Mouse (Mus musculus) spleen, postnatal 14 days (tissue): ENCODE measurements around the gene Slc44a4.
"Not testable (repeated sequence)": the region's sequence is repeated elsewhere in the genome, so short reads cannot be mapped to it uniquely, and the experiment has no call there.

Experiments
- DNase-seq, 2 experiments: peaks; one replicate each; pipeline ENCODE4 v3.0.0; 2021 to 2022; ENCODE audit warnings: low spot score in 2 of 2

Slc44a4 gene

DNA sequence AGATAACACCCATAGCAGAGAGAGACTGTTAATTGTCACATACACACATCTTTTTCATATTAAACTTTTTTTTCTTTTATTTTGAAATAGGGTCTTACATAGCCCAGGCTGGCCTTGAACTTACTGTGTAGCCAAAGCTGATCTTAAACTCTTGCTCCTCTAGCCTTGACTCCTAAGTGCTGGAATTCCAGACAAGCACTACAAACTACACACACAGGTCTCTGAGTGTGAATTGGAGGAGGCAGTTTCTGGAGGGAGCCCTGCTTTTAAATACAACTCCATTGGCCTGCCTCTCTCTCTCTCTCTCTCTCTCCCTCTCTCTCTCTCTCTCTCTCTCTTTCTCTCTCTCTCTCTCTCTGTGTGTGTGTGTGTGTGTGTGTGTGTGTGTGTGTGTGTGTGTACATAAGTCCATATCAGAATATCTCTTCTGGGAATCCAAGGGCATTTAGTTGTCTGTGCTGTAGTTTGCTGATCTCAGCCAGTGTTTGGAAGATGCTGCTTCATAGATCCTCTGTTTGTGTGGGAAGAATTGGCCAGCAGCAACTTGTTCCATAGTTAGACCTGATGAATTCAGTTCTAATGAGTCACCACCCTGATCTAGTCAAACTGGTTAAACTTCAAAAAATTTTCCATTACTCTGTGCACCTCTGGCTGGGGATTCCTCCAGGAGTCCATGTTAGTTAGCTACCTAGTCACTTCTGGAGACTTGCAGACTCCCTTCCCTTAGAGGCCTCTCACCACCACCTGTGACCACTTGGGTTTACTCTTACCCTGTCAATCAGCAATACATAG is 46.6 kb downstream of the Slc44a4 start:
- no peak for DNase-seq

DNA sequence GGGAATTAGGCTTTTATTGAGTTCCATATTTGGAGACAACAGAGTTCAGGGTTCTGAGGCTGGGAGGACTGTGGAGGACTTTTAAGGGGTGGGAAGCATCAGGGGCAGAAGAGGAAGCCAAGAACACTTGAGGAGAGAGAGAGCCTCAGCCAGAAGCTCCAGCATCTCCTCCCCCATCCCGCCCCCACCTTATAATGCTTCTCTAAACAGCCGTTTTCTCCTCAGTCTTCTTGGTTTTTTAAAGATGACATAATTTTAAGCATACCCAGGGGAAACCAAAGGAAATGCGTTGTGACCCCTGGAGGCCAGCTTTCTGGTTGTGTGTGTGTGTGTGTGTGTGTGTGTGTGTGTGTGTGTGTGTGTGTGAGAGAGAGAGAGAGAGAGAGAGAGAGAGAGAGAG is 47.9 kb downstream of the Slc44a4 start:
- no peak for DNase-seq

DNA sequence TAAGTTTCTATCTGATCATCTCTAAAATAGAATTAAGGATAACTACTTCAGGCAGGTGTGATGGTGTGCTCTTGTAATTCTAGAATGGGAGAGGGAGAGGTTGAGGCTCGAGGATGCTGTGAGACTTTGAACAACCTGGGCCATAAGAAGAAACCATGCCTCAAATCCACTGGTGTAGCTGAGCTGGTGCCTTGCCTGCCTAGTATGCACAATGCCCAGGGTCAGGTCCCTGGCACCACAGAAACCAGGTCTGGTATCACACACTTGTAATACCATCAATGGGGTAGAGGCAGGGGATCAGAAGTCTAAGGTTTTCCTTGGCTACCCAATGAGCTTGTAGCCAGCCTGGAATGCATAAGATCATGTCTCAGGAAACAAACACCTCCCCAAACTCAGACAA is 48.6 kb downstream of the Slc44a4 start:
- no peak for DNase-seq

DNA sequence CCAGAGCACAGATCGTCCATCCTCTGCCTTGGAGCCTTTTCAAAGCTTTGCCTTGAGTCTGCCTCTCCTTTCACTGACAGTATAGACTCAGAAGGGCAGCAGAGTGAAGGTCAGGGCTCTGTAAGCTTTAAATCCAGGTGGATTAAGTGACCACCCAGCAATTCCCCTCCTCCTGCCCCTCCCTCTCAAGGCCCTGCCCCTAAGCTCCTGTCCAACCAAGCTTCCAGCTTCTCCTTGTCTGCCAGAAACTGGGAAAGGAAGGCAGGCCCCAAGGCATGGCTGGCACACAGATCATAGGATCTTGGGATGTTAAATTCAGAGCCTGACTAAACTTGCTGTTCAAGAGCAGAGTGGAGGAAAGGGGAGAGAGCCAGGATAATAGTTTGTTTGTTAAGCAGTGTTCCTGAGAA is 50.4 kb downstream of the Slc44a4 start:
- DNase-seq: no peak

DNA sequence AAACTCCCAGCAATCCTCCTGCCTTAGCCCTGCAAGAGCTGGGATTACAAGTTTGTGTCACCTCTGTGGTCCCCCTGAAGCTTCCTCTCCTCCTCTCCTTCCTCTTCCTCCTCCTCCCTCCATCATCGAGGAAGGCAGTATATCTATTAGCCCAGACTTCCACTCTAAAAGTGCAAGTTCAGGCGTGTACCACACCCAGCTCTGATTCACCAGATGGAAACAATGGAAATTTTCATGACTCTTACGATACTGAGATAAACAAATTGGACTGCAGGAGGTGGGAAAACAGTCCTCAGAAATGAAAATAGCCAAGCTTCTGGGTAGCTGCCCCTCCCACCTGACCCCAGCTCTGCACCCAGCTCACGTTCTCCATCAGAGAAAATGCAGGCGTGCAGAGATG is 51.4 kb downstream of the Slc44a4 start:
- no peak for DNase-seq

DNA sequence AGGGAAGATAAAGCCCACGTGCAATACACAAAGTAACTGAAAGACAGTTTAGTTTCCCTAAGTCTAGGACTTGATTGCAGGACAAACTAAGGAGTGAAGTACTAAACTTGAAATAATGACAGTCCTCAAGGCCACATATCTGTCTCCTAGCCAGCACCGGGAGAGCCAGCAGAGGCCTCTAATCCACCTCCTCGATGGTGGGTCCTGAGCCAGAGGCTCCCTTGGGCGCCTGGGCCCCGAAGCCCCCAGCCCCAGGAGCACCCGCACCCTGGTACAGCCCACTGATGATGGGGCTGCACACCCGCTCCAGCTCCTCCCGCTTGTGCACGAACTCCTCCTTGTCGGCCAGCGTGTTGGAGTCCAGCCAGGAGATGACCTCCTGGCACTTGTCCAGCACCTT is 55.6 kb downstream of the Slc44a4 start, which contains the start of gene Gm20481:
TSS of gene Gm20481 (plus strand) at position 91 of the 400 bp plus-strand sequence.
- DNase-seq: not testable (repeated sequence)

DNA sequence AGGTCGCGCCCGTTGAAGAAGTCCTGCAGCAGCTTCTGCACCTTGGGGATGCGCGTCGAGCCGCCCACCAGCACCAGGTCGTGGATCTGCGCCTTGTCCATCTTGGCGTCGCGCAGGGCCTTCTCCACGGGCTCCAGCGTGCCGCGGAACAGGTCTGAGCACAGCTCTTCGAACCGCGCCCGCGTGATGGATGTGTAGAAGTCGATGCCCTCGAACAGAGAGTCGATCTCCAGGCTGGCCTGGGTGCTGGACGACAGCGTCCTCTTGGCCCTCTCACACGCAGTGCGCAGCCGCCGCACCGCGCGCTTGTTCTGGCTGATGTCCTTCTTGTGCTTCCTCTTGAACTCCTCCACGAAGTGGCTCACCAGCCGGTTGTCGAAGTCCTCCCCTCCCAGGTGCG is 56.6 kb downstream of the Slc44a4 start:
- DNase-seq: not testable (repeated sequence)

DNA sequence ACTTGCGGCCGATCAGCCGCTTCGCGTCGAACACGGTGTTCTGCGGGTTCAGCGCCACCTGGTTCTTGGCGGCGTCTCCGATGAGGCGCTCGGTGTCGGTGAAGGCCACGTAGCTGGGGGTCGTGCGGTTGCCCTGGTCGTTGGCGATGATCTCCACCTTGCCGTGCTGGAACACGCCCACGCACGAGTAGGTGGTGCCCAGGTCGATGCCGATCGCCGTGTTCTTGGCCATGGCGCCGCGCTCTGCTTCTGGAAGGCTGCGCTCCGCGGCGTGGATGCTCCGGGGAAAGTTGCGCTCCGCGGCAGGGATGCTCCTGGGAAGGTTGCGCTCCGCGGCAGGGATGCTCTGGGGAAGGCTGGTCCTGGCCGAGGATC is 57.4 kb downstream of the Slc44a4 start:
- DNase-seq: not testable (repeated sequence)

DNA sequence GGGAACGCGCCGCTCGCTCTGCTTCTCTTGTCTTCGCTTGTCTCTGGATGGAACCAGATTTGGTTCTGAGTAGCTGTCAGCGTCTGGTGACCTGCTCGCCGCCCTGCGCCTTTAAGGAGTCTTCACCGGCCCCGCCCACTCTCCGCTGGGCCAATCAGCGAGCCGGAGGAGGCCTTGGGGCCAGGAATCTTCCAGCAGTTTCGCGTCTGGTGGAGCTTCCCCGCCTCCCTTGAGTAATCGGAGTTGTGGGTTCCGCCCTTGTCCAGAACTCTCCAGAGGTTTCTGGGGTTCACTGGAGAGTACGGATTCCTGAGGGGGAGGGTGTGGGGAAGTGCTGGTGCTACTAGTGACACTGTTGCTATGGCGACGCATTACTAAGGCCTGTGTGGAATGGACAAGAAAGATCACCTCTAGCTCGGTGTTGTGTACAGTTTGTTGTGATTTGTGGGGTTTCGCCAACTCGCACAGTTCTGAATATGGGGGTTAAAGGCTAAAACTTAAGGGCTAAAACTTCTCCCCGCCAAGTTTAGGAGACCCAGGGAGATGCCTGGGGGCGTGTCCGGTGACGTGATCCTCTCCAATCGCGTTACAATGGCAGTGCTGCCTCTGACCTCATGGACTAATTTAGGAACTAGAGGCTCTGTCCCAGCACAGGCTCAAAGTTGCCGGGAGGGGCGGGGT is 57.9 kb downstream of the Slc44a4 start, which contains the start of the genes Hspa1a and Hspa1l:
TSS of gene Hspa1a (minus strand) at position 88 of the 681 bp plus-strand sequence.
TSS of gene Hspa1l (plus strand) at position 635 of the 681 bp plus-strand sequence.
- peak; percentile 24 to 39 for DNase-seq

DNA sequence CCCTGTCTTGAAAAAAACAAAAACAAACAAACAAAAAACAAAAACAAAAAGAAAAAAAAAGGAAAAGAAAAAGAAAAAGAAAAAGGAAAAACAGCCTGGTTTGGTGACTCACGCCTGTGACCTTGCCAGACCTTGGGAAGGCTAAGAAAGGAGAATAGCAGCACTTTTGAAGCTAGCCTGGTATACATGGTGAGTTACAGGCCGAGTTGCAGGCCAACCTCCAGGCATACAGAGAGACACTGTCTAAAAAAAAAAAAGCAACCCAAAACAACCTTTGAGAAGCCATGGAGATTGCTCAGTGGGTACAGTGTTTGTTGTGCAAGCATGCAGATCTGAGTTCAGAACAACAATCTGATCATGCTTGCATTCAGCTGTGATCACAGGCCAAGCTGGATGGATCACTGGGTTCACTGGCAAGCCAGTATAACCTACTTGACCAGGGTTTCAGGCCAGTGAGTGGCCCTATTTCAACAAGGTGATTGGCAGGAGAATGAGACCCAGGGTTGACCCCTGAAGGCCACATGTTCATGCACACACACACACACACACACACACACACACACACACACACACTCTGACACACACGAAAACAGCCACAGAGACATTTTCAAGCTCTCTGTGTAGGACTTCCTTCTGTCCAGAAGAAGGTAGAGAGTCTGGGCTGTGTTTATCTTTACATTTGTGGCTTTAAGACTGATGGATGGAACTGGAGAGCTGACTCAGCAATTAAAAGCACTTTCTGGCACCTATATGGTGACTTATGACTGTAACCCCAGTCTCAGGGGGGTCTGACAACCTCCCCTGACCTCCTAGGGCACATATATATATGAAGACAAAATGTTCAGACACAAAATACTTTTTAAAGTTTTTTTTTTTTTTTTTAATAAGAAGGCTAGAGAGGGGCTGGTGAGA is 61.6 kb downstream of the Slc44a4 start:
- no peak for DNase-seq

DNA sequence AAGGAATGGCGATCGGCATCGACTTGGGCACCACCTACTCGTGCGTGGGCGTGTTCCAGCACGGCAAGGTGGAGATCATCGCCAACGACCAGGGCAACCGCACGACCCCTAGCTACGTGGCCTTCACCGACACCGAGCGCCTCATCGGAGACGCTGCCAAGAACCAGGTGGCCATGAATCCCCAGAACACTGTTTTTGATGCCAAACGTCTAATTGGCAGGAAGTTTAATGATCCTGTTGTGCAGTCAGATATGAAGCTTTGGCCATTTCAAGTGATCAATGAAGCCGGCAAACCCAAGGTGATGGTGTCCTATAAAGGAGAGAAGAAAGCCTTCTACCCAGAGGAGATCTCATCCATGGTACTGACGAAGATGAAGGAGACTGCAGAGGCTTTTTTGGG is 62.7 kb downstream of the Slc44a4 start:
- DNase-seq: no peak

DNA sequence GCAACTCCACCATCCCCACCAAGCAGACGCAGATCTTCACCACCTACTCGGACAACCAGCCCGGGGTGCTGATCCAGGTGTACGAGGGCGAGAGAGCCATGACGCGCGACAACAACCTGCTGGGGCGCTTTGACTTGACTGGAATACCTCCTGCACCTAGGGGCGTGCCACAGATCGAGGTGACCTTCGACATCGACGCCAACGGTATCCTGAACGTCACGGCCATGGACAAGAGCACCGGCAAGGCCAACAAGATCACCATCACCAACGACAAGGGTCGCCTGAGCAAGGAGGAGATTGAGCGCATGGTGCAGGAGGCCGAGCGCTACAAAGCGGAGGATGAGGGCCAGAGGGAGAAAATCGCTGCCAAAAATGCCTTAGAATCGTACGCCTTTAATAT is 64.0 kb downstream of the Slc44a4 start:
- no peak for DNase-seq

DNA sequence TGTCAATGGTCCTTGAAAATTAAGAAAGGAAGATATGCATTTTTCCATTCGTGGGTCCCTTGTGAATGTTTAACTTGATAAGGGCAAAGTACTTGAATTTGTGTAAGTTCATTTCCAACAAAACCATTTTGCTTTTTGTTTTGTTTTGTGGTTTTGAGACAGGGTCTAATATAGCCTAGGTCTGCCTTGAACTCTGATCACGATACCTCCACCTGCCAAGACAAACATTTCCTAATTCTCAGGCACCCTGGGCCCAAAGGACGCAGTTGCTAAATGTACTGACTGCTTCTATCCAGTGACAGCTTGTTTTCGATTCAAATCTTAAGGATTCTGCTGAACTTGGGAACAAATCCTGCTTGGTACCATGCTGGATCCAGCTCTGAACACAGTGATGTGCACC is 65.4 kb downstream of the Slc44a4 start:
- no peak for DNase-seq
